Mouse (Mus musculus) thymus, postnatal 10 days (tissue): ENCODE measurements at regions not wholly inside any gene's neighbourhood (a gene's known extent, or its start where the extent isn't known, plus 50 kb on each side); places are given as distances from the start of the nearest gene placed in this dataset.
A peak's percentile ranks its signal among the peaks of the same experiment; 100 is the strongest.
"Not testable (repeated sequence)": the region's sequence is repeated elsewhere in the genome, so short reads cannot be mapped to it uniquely, and the experiment has no call there.

Experiments used
- DNase-seq, 2 experiments: peaks; one replicate each; pipeline ENCODE4 v3.0.0; 2021; ENCODE audit warnings: low spot score in 2 of 2

DNA sequence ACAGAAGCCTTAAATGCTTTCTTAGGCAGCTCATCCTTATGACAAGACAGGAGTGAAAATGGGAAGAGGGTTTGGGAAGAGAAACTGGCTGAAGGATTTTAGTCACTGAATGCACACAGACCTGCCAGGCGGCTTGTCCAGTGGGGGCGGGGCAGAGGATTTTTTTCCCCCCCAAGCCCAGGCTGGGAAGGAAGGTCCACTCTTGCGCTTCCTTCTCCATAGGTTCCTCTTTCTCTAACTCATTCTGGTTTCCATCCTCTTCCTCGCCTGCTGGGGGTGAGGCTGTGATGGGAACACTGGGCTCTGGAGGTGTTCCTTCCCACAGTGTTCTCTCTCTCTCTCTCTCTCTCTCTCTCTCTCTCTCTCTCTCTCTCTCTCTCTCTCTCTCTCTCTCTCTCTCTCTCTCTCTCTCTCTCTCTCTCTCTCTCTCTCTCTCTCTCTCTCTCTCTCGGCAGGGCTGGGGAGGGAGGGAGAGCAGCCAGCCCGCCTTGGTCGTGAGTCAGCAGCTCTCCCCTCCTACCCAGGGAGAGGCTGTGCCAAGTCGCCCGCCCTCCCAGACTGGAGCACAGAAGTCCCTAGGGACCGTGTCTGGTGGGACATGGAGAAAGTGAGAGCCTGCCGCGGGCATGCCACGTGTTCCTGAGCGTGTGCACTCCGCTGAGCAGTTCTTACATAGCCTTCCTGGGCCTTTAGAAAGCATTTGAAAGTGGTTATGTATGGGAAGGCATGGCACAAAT lies 150.0 kb downstream of the Kcnrg start:
- no peak for DNase-seq

- no peak for DNase-seq
Observed at GRCm38 (mm10) chr14:61757823-61758175, 150.5 kb downstream of the Kcnrg start.

- DNase-seq, result no peak
Observed at GRCm38 (mm10) chr14:61758586-61758985, 151.3 kb downstream of the Kcnrg start.

DNA sequence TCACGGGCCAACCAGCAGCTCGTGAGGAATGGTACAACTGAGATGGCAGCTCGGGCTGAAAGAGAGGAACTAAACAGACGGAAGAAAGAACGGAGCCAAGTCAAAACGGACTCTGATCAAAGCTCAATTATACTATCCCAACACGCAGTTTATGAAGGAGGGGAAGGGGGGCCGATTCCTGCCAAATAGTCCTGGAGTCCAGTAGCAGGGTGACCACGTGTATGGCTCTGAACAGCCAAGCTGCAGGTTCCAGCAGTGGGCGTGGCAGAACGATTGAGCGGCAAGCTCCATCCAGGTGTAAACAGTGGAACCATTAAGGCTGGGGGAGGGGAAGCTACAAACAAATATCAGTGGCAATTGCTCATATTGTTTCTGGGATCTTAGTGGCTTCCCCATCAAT lies 152.9 kb downstream of the Kcnrg start:
- DNase-seq, result not testable (repeated sequence)

- no peak for DNase-seq
Observed at GRCm38 (mm10) chr14:61762076-61762475, 154.8 kb downstream of the Kcnrg start.

- no peak for DNase-seq
Observed at GRCm38 (mm10) chr14:61769881-61770280, 162.6 kb downstream of the Kcnrg start.

- no peak for DNase-seq
Observed at GRCm38 (mm10) chr14:61774171-61774570, 166.9 kb downstream of the Kcnrg start.

DNA sequence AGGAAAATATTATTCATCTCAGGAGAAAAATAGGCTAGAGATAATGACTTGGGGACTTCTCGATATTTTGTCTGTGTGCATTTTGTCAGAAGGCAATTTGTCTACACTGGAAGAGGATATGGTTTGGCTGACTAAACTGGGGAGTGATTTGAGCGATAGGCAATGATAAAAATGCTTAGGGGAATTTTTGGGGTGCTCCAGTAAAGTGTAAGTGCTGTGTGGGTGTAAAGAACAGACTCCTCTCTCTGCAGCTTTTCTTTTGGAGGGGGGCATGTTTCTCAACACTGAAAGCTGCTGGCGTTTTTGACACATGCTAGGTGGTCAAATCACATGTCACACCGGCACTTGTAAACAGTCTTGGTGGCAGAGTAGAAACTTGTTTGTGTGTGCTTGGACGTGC lies 171.4 kb downstream of the Kcnrg start:
- DNase-seq, result no peak

GRCm38 (mm10) chr14:61783206-61783605 lies 175.9 kb downstream of the Kcnrg start:
- DNase-seq, result no peak

GRCm38 (mm10) chr14:61784609-61785008 lies 177.4 kb downstream of the Kcnrg start:
- no peak for DNase-seq

DNA sequence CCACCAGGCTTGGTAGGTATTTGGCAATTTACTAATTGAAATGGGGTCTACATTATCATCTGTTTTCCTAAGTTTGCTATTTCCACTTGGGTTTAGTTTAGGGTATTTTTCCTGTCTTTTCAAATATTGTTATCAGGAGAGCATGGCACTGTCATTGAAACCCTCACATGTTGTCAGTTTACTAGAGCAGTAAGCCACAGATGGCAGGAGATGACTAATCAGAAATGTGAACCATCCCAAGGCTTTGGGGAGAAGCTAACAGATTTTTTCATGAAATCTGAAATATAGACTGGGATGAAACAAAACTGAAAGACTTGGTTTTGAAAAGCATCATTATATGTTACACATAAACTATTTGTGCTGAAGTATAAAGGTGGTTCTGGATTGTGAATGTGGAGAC lies 178.8 kb downstream of the Kcnrg start:
- no peak for DNase-seq

- DNase-seq, result peak; percentile 38
Observed at GRCm38 (mm10) chr14:61787746-61788145, 180.5 kb downstream of the Kcnrg start.

DNA sequence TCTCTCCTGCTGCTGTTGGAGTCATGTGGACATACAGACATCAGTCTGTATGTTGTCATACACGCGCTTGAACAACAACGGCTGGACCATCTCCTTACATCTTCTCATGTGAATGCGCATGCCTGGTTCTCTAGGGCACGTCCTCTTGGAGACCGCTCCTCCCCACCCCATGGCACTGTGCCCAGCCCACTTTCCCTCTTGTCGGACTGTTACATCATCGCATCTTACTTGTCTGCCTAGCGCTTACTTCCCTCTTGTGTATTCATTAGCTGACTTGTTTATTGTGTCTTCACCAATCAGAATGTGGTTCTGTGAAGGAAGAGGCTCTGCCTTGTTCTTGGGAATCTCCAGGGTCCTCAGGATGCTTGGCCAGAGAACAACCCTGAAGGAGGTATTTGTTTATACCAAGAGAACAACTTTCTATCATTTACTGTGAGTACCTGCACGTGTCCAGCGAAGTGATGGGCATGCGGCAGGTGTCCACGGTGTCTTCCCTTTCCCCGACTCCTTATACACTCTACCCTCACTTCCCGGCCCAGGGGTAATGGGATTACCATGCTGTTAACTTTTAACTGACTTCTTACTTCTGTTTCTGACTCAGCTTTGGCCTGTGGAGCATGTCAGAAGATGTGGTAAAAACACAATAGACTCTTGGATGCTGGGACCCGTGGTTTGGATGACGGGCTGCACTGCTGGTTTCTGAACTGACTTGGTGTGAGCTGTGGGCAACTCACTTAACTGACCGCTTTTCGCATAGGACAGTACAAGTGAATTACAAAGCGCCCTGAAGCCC lies 181.9 kb downstream of the Kcnrg start:
- DNase-seq, result no peak

DNA sequence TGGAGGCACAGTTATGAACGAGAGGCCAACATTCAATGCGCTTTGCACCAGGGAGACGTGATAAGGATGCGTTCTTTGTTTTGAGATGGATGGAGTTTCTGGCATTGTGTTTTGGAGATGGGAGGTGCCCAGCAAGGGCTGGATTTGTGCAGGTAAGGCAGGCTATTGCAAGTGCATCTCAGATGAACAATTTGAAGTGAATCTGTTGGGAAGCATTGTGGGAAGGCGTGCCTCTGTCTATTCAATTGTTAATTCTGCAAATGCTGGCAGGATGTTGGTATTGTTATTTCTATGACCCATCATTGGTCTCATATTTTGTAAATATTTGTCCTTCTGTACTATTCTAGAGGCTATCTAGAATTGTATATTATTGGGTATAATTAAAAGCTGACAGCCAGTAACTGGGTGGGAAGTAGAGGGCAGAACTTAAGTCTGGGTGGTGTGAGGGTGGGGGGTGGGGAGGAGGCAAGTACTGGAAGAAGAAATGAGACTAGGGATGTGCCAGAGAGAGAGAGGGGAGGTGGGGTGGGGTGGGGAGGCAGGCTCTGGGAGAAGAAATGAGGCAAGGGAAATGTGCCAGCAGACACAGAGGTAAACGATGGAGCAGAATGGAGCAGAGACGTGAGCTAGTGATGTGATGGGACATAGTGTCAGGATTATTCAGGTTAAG lies 188.9 kb downstream of the Kcnrg start:
- no peak for DNase-seq

GRCm38 (mm10) chr14:61796671-61797070 lies 189.4 kb downstream of the Kcnrg start:
- DNase-seq, result no peak

DNA sequence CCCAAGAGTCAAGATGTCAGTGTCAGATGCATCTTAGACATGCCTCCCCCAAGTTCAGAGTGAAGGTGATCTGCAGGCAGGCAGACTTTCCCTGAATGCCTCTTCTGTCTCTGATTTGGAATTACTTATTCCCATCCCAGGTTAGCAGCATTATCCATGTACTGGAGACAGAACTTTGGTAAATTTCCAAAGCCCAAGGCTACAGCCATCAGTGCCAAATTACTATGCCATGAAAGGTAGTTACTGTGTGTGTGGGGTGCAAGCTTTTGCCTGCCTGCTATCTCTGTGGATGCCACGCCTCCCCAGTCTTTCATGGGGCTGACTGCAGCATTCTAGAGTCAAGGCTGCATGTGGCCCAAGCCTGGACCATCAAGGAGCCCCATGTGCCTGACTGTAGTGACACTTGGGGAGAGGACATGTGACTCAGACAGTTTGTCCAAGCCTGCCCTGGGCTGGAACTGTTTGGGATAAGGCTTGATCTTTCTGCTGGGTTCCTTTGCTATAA lies 196.2 kb downstream of the Kcnrg start:
- DNase-seq, result no peak

- DNase-seq, result no peak
Observed at GRCm38 (mm10) chr14:61805433-61805832, 198.2 kb downstream of the Kcnrg start.

DNA sequence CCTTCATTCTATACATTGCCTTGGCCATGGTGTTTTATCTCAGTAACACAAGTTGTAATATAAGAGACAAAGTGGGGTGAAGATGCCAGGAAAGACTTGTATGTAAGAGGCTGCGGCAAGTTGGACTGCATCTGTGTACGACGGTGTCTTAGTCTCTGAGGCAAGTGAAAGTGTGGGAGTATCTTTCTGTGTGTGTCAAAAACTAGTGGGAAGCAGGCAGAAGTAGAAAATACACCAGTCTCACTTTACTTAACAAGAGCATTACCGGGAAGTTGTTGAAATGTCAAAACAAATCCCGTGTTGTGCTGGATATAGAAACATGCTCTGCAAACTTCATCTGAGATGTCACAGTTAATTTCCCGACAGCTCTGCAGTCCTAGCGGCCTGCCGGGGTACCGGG lies 200.9 kb downstream of the Kcnrg start:
- DNase-seq, result no peak

- DNase-seq, result no peak
Observed at GRCm38 (mm10) chr14:61809716-61810437, 202.6 kb downstream of the Kcnrg start.

DNA sequence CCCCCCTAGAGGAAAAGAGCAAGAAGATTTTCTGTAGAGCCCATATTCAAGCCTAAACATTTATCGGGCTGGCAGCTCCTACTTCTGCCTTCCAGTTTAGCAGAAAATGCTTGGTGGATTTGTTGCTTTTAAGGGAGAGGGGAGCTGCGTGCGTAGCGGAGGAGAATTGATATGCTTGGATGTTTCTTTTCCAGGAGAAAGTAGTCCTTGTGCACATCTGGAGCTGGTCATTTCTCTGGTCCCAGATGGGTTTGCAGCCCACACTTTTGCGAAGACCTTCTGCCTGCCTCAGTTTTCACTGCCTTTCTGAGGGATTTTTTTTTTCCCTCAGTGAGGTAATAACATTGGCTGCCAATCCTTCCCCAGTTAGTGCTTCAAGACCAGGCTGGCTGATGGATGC lies 203.6 kb downstream of the Kcnrg start:
- DNase-seq, result no peak

- DNase-seq, result no peak
Observed at GRCm38 (mm10) chr14:61817711-61818110, 210.5 kb downstream of the Kcnrg start.

DNA sequence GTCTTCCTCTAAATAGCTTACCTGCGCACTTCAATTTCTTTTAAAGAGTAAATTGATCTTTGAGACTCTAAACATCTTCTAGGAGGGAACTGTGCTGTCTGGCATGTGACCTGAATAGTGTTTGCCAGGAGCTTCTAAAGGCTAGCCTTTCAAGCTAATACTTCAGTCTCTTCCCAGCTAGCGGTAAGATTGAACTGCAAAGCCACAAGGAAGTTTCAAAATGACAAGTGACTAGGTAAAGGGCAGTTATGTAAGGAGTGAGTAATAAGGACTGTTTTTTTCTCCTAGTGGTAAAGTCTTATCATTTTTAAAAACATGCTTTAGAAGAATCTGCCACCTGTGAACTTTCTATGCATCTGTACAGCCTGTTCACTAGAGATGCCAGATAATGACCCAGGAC lies 211.1 kb downstream of the Kcnrg start:
- DNase-seq, result no peak
